Mouse (Mus musculus) hindbrain, embryonic 13.5 days (tissue): ENCODE measurements around the gene Tm9sf4. TPM values are rescaled to one million over a fixed set of nuclear protein-coding genes. Genes with fewer than 3 reads are reported as not detected.

Experiments
- ATAC-seq: fragments of 200-750 bp; cut with Nextera tagmentation; 2 replicates; pipeline ENCODE4 v1.8.0; 2017; ENCODE audit warnings: moderate TSS enrichment; ENCODE audit not compliant: low FRiP score
- H3K27ac ChIP-seq: fragments of 300-500 bp; sonication (generic); 2 replicates; pipeline ENCODE4 v1.5.1; 2015; ENCODE audit warnings: inconsistent platforms, mild to moderate bottlenecking, moderate library complexity
- H3K27me3 ChIP-seq: fragments of 300-500 bp; sonication (generic); 2 replicates; pipeline ENCODE4 v1.6.1; 2015; ENCODE audit warnings: mild to moderate bottlenecking, inconsistent platforms
- H3K36me3 ChIP-seq: fragments of 300-500 bp; sonication (generic); 2 replicates; pipeline ENCODE4 v1.6.1; 2015; ENCODE audit warnings: mild to moderate bottlenecking, inconsistent platforms
- H3K4me1 ChIP-seq: fragments of 300-500 bp; sonication (generic); replicated peaks from 2 replicates; pipeline ENCODE4 v1.6.1; 2015; ENCODE audit warnings: inconsistent platforms
- H3K4me2 ChIP-seq: fragments of 300-500 bp; sonication (generic); 2 replicates; pipeline ENCODE4 v1.6.1; 2015; ENCODE audit warnings: inconsistent platforms, mild to moderate bottlenecking, moderate library complexity
- H3K4me3 ChIP-seq: fragments of 300-500 bp; sonication (generic); 2 replicates; pipeline ENCODE4 v1.5.1; 2015; ENCODE audit warnings: mild to moderate bottlenecking, inconsistent platforms
- H3K9ac ChIP-seq: fragments of 300-500 bp; sonication (generic); 2 replicates; pipeline ENCODE4 v1.6.1; 2015; ENCODE audit warnings: mild to moderate bottlenecking, inconsistent platforms
- H3K9me3 ChIP-seq: fragments of 300-500 bp; sonication (generic); 2 replicates; pipeline ENCODE4 v1.6.1; 2016; ENCODE audit warnings: inconsistent platforms
- WGBS: fragments of 180-500 bp; shearing (Covaris S2); methylation state at CpG from one replicate; pipeline ENCODE4 v1.1.7; 2015; 5-methylcytosine and 5-hydroxymethylcytosine counted together
- polyA plus RNA-seq: library from polyadenylated mRNA; unstranded; fragments of >200 nt; fragmentation: Nextera tagmentation; extraction: Ambion mirVana; gene quantifications from 2 replicates; pipeline ENCODE4 v1.2.1, GENCODE M21; 2015

Gene Tm9sf4
- polyA plus RNA-seq, 1 experiment from 2014 or later: 77.2 TPM

DNA sequence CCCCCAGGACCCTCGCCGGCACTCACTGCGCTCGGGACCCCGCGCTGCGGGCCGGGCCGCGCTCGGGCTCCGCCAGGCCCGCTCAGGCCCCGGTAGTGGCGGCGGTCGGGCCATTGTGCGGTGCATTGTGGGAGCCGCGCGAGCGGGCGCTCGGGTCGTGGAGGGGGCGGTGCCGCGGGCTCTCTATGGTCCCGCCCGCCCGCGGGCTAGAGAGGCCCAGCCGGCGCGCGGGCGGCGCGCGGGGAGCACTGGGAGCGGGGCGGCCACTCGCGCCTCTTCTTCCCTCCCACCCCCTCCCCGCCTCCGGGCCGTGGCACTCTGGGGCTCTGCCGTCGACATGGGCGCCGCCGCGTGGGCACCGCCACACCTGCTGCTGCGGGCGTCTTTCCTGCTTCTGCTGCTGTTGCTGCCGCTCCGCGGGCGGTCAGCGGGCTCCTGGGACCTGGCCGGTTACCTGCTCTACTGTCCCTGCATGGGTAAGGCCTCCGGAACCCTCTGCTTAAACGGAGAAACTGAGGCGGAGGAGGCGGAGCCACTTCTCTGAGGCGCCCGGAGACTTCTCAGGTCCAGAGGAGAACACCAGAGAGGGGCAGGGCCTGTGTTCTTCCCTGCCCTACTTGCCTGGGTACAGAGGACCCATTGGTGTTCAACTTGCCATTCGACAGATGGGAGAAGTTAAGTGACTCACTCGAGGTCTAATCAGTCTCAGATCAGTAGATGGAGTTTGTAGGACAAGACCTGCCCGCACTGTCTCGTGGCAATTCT is 80.3 kb downstream of the Tm9sf4 start, which contains the start of the genes Plagl2 and Pofut1:
Gene Plagl2 (minus strand): TSS at position 177 of the 765 bp plus-strand sequence.
Gene Pofut1 (plus strand): TSS at position 284 of the 765 bp plus-strand sequence.
- Histone ChIP-seq H3K27me3 (no peaks in the 10 kb centered on the region), H3K27ac (peak within 1 kb of the TSS; percentile 90), H3K9ac (peak within 1 kb of the TSS; percentile 99), H3K4me2 (peak within 1 kb of the TSS; percentile 86), H3K4me1 (peaks cover 64% of the 10 kb centered on the region), H3K36me3 (peaks cover 19% of the 10 kb centered on the region; the same call in 1 of the 2 replicates), H3K4me3 (peak within 1 kb of the TSS; percentile 96), H3K9me3 (no peaks in the 10 kb centered on the region)
- peak; percentile 97 for ATAC-seq
- WGBS: under 1% methylated on average over 68 of the region's 72 CpGs

DNA sequence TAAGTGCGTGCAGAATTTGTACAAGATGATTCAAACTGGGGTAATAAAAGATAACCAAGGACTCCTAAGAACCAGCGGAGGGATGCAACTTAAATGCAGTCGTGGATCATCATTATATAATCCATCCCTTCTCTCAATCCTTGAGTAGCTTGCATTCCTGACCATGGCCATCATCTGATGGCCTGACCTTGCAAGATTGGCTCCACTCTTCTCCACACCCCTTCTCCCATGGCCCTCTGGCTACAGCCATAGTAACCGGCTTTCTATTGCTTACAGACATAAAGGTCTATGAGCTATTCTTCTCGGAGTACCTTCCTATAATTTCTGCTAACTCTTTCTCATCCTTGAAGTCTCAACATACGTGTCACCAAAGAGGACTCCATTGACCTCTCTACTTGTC is 81.1 kb downstream of the Tm9sf4 start:
- Histone ChIP-seq H3K27ac (no peak overlapping the region; the same call in 1 of the 2 replicates), H3K4me3 (peak overlapping the region; percentile 96), H3K4me2 (peak overlapping the region; percentile 86), H3K9me3 (no peaks in the 10 kb centered on the region), H3K4me1 (peaks cover 64% of the 10 kb centered on the region), H3K36me3 (peaks cover 22% of the 10 kb centered on the region; the same call in 1 of the 2 replicates), H3K27me3 (no peaks in the 10 kb centered on the region), H3K9ac (peak overlapping the region; percentile 99)
- no peak for ATAC-seq
- WGBS: 66% methylated on average over 6 of the region's 6 CpGs

DNA sequence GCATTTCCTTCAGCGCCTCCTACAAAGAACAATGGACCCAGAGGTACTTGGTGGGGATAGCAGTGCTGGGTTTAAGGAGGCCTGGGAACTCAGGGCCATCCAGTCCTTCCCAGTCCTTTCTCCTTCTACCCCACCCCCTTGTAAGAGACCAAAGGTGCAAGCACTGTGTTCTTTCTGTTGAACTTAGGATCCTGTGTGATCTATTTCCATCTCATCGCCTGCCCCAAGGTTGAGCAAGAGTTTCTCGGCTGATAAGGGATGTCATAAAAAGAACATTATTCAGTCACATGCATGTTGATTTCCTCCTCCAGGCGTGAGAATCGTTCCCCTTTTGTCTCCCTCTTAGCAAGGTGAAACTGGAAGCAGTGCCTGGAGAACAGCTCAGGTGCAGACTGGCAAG is 88.6 kb downstream of the Tm9sf4 start:
- Histone ChIP-seq H3K4me3 (no peak overlapping the region), H3K27ac (no peak overlapping the region), H3K36me3 (peaks cover 65% of the 10 kb centered on the region), H3K4me2 (no peak overlapping the region), H3K27me3 (no peaks in the 10 kb centered on the region), H3K9me3 (no peaks in the 10 kb centered on the region), H3K9ac (no peak overlapping the region), H3K4me1 (0 out of 2 replicates have a peak, but pooled peaks cover 3% of the 10 kb centered on the region)
- 94% methylated on average over 5 of the region's 5 CpGs for WGBS
- no peak for ATAC-seq

DNA sequence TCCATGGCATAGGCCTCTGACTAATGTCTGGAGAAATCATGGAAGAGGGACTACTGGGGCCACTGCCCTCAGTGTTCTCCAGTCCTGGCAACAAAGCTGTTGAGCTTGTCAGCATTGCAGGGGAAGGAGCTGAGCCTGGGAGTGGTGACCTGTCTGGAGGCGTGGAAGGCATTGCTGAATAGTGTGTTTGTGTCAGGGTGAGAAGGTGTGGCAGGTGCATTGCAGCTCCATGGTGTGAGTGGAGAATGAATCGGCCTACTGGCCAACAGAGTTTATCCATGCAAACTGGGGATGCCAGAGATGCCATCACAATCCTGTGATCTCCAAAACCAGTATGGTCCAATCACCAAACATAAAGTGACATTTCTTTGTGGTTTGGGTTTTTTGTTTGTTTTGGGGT is 95.5 kb downstream of the Tm9sf4 start:
- no peaks in the 10 kb centered on the region for H3K4me1 ChIP-seq
- ATAC-seq: no peak
- WGBS: 96% methylated on average over 2 of the region's 2 CpGs
- H3K27me3 ChIP-seq: no peaks in the 10 kb centered on the region
- H3K9me3 ChIP-seq: no peaks in the 10 kb centered on the region
- no peak overlapping the region for H3K4me2 ChIP-seq
- H3K4me3 ChIP-seq: no peak overlapping the region
- H3K9ac ChIP-seq: no peak overlapping the region
- H3K27ac ChIP-seq: no peak overlapping the region
- H3K36me3 ChIP-seq: peaks cover 46% of the 10 kb centered on the region

DNA sequence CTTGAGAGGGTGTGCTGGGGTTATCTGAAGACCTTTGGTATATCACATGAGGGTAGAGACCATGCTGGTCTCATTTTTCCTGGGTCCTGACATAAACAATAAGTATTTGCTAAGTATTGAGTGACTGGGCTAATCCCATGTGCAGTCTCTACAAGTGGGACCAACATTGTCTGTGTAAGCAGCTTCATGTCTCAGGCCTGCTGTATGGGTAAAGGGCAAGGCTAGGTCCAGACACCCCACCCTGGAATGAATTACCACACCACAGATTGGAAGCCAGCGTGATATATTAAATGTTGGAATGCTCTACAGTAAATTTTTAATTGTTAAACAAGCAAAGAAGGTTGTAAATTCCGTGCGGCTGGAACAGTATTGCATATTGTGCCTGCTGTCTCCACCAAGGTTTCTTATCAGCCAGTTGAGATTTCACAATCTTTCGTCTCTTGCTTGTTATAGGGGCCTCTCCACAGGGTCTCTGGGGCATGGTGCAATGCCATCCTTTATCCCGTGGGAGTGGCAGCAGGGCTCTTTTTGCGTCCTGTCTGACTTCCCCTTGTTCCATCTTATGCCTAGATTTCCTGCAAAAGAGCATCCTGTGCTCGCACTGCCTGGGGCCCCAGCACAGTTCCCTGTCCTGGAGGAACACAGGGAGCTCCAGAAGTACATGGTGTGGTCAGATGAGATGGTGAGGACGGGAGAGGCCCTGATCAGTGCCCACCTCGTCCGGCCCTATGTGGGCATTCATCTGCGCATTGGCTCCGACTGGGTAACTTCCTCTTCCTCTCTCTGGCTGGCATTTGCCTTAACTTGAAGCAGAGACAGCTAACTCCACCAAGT is 98.1 kb downstream of the Tm9sf4 start:
- no peak for ATAC-seq
- Histone ChIP-seq H3K4me3 (no peak overlapping the region), H3K27me3 (no peaks in the 10 kb centered on the region), H3K4me1 (no peaks in the 10 kb centered on the region), H3K9ac (0 out of 2 replicates have a peak overlapping the region, but pooled peaks have one; percentile 14), H3K4me2 (no peak overlapping the region), H3K9me3 (no peaks in the 10 kb centered on the region), H3K36me3 (peaks cover 49% of the 10 kb centered on the region), H3K27ac (no peak overlapping the region)
- WGBS: 91% methylated on average over 12 of the region's 12 CpGs

Other genes with a start within 250 kb of the Tm9sf4 start
- not detected in 2 replicates for gene Mylk2, start 250.0 kb upstream of the Tm9sf4 start, polyA plus RNA-seq
- 3.3 and 3.8 TPM in 2 replicates for gene Foxs1, start 228.1 kb upstream of the Tm9sf4 start, polyA plus RNA-seq
- 7.2 and 8.2 TPM in 2 replicates for gene Dusp15, start 209.6 kb upstream of the Tm9sf4 start, polyA plus RNA-seq
- gene Ttll9, start 198.8 kb upstream of the Tm9sf4 start, polyA plus RNA-seq: 5.0 and 5.5 TPM in 2 replicates
- 189 and 197 TPM in 2 replicates for gene Pdrg1, start 145.9 kb upstream of the Tm9sf4 start, polyA plus RNA-seq
- gene Xkr7, start 129.5 kb upstream of the Tm9sf4 start, polyA plus RNA-seq: 1.7 and 2.0 TPM in 2 replicates
- gene Ccm2l, start 95.3 kb upstream of the Tm9sf4 start, polyA plus RNA-seq: 1.3 and 1.9 TPM in 2 replicates
- 1.7 and 2.2 TPM in 2 replicates for gene Hck, start 52.8 kb upstream of the Tm9sf4 start, polyA plus RNA-seq
- gene Tspyl3, start 64.1 kb downstream of the Tm9sf4 start, polyA plus RNA-seq: 25.7 and 28.6 TPM in 2 replicates
- 7.2 and 8.1 TPM in 2 replicates for gene Plagl2, start 80.1 kb downstream of the Tm9sf4 start, polyA plus RNA-seq
- 5.5 and 6.3 TPM in 2 replicates for gene Pofut1, start 80.2 kb downstream of the Tm9sf4 start, polyA plus RNA-seq
- 16.2 and 16.9 TPM in 2 replicates for gene Kif3b, start 130.1 kb downstream of the Tm9sf4 start, polyA plus RNA-seq
- gene Asxl1, start 184.5 kb downstream of the Tm9sf4 start, polyA plus RNA-seq: 10.2 and 10.4 TPM in 2 replicates